Mouse (Mus musculus) kidney, embryonic 16.5 days (tissue): ENCODE measurements around the gene Dapk1. TPM values are rescaled to one million over a fixed set of nuclear protein-coding genes. Genes with fewer than 3 reads are reported as not detected.
A peak's percentile ranks its signal among the peaks of the same experiment; 100 is the strongest.

Source experiments
- ATAC-seq: fragments of 200-750 bp; cut with Nextera tagmentation; 2 replicates; pipeline ENCODE4 v1.8.0; 2017; ENCODE audit warnings: moderate TSS enrichment; ENCODE audit not compliant: low FRiP score, low TSS enrichment
- H3K27ac ChIP-seq: fragments of 300-500 bp; sonication (generic); 2 replicates; pipeline ENCODE4 v1.5.1; 2014; ENCODE audit warnings: low read length
- H3K27me3 ChIP-seq: fragments of 300-500 bp; sonication (generic); 2 replicates; pipeline ENCODE4 v1.6.1; 2014; ENCODE audit warnings: low read length, control low read depth, mixed read lengths; ENCODE audit not compliant: insufficient read depth
- H3K36me3 ChIP-seq: fragments of 300-500 bp; sonication (generic); 2 replicates; pipeline ENCODE4 v1.6.1; 2014; ENCODE audit warnings: low read length, control low read depth, mixed read lengths; ENCODE audit not compliant: insufficient read depth
- H3K4me1 ChIP-seq: fragments of 300-500 bp; sonication (generic); 2 replicates; pipeline ENCODE4 v1.6.1; 2014; ENCODE audit warnings: low read length, control low read depth, mixed read lengths; ENCODE audit not compliant: insufficient read depth
- H3K4me2 ChIP-seq: fragments of 300-500 bp; sonication (generic); replicated peaks from 2 replicates; pipeline ENCODE4 v1.6.1; 2014; ENCODE audit warnings: low read depth, low read length
- H3K4me3 ChIP-seq: fragments of 300-500 bp; sonication (generic); 2 replicates; pipeline ENCODE4 v1.5.1; 2014; ENCODE audit warnings: mild to moderate bottlenecking, low read length
- H3K9ac ChIP-seq: fragments of 300-500 bp; sonication (generic); replicated peaks from 2 replicates; pipeline ENCODE4 v1.6.1; 2014; ENCODE audit warnings: low read length
- H3K9me3 ChIP-seq: fragments of 300-500 bp; sonication (generic); 2 replicates; pipeline ENCODE4 v1.6.1; 2016; ENCODE audit warnings: low read length, control low read depth
- WGBS: fragments of 180-500 bp; shearing (Covaris S2); extraction: QIAGEN DNeasy Blood & Tissue Kit; methylation state at CpG from one replicate; pipeline ENCODE4 v1.1.7; 2014; 5-methylcytosine and 5-hydroxymethylcytosine counted together
- polyA plus RNA-seq: library from polyadenylated mRNA; unstranded; fragments of >200 nt; fragmentation: Nextera tagmentation; extraction: Ambion mirVana; gene quantifications from 2 replicates; pipeline ENCODE4 v1.2.1, GENCODE M21; 2015

Dapk1 gene
- polyA plus RNA-seq, 1 experiment from 2014 or later: 25.3 TPM

DNA sequence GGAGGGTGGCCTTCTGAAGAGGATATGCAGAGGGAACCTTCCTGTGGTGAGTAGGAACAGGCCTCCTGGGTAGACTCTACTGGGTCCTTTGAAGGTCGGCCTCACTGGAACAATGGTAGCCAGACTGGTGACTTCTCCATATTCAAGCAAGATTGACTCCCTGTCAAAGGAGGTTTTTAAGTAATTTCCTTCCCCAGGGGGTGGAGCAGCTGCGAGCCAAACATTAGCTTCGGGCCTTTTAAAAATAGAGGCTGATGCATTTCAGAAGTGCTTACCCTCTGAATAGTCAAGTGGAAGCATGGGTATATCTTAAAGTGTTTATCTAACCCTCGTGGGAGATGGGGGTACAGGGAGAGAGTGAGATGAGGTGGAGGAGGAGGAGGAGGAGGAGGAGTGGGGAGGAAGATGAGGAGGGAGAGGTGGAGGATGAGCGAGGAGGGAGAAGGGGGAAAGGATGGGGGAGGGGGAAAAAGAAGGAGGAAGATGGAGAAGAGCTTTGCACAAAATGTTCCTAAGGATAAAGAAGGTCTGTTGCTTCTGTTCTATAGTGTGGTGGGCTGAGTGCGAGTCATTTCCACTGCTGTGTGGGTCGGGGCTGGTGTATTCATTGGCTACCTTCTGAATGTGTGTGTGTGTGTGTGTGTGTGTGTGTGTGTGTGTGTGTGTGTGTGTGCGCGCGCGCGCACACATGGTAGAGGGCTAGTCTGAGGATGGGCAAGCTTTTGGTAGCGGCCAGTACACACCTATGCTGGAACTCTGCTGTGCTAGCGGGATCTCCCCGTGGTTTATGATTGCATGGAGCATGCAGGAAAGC lies 26.3 kb downstream of the Dapk1 start:
- Histone ChIP-seq H3K9me3 (no peaks in the 10 kb centered on the region), H3K4me3 (no peak overlapping the region), H3K36me3 (no peaks in the 10 kb centered on the region; the same call in 1 of the 2 replicates), H3K9ac (no peak overlapping the region), H3K4me1 (0 out of 2 replicates have a peak, but pooled peaks cover 3% of the 10 kb centered on the region), H3K27me3 (no peaks in the 10 kb centered on the region), H3K4me2 (no peak overlapping the region), H3K27ac (no peak overlapping the region)
- no peak for ATAC-seq
- WGBS: 50% methylated on average over 15 of the region's 15 CpGs

- Histone ChIP-seq H3K36me3 (no peaks in the 10 kb centered on the region; the same call in 1 of the 2 replicates), H3K27me3 (no peaks in the 10 kb centered on the region), H3K4me1 (0 out of 2 replicates have a peak, but pooled peaks cover 3% of the 10 kb centered on the region), H3K9me3 (no peaks in the 10 kb centered on the region), H3K4me3 (no peak overlapping the region), H3K4me2 (no peak overlapping the region), H3K27ac (no peak overlapping the region), H3K9ac (no peak overlapping the region)
- 38% methylated on average over 2 of the region's 2 CpGs for WGBS
- no peak for ATAC-seq
Measured at GRCm38 (mm10) chr13:60628657-60628950, 26.9 kb downstream of the Dapk1 start.

- H3K9ac ChIP-seq: no peak overlapping the region
- H3K27me3 ChIP-seq: no peaks in the 10 kb centered on the region
- no peak for ATAC-seq
- no peak overlapping the region for H3K4me2 ChIP-seq
- H3K4me1 ChIP-seq: peaks cover 7% of the 10 kb centered on the region; the same call in 1 of the 2 replicates
- 86% methylated on average over 9 of the region's 9 CpGs for WGBS
- H3K9me3 ChIP-seq: no peaks in the 10 kb centered on the region
- no peak overlapping the region for H3K27ac ChIP-seq
- H3K4me3 ChIP-seq: no peak overlapping the region
- no peaks in the 10 kb centered on the region; the same call in 1 of the 2 replicates for H3K36me3 ChIP-seq
Measured at GRCm38 (mm10) chr13:60629419-60629818, 27.7 kb downstream of the Dapk1 start.

DNA sequence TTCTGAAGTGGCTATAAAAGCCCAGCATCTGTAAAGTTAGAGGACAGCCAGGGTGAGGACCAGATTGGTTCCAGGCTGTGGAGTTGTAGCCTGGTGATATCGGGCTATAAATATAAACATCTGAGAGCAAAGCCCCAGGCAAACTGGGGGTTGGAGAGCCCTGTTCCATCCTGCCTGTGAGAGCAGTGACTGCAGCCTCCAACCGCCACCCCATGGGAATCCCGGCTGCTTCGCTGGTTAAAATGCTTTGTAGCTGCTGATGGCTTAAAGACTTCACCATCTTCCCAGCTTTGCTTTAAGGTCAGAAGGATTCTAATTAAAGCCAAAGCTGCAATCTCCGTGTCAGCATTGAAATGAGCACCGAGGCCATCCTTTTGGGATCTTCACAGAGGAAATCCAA lies 32.2 kb downstream of the Dapk1 start:
- Histone ChIP-seq H3K4me2 (no peak overlapping the region), H3K27me3 (no peaks in the 10 kb centered on the region), H3K9me3 (no peaks in the 10 kb centered on the region), H3K9ac (no peak overlapping the region), H3K36me3 (no peaks in the 10 kb centered on the region), H3K4me3 (no peak overlapping the region), H3K4me1 (peaks cover 13% of the 10 kb centered on the region), H3K27ac (no peak overlapping the region)
- ATAC-seq: no peak
- WGBS: 48% methylated on average over 6 of the region's 6 CpGs

- Histone ChIP-seq H3K4me2 (no peak overlapping the region), H3K4me3 (no peak overlapping the region), H3K27me3 (no peaks in the 10 kb centered on the region), H3K27ac (no peak overlapping the region), H3K9ac (no peak overlapping the region), H3K36me3 (no peaks in the 10 kb centered on the region), H3K9me3 (no peaks in the 10 kb centered on the region), H3K4me1 (peaks cover 13% of the 10 kb centered on the region)
- WGBS: 48% methylated on average over 6 of the region's 6 CpGs
- peak; percentile 27; the same call in 1 of the 2 replicates for ATAC-seq
Measured at GRCm38 (mm10) chr13:60635636-60636035, 33.9 kb downstream of the Dapk1 start.

- 83% methylated on average over 11 of the region's 11 CpGs for WGBS
- ATAC-seq: no peak
- Histone ChIP-seq H3K27me3 (no peaks in the 10 kb centered on the region), H3K36me3 (no peaks in the 10 kb centered on the region), H3K4me2 (no peak overlapping the region), H3K4me1 (peaks cover 9% of the 10 kb centered on the region; the same call in 1 of the 2 replicates), H3K9me3 (no peaks in the 10 kb centered on the region), H3K9ac (no peak overlapping the region), H3K27ac (no peak overlapping the region), H3K4me3 (no peak overlapping the region)
Measured at GRCm38 (mm10) chr13:60639482-60640055, 37.8 kb downstream of the Dapk1 start.

- no peak overlapping the region for H3K4me2 ChIP-seq
- ATAC-seq: no peak
- no peaks in the 10 kb centered on the region for H3K9me3 ChIP-seq
- peaks cover 9% of the 10 kb centered on the region; the same call in 1 of the 2 replicates for H3K4me1 ChIP-seq
- 93% methylated on average over 7 of the region's 7 CpGs for WGBS
- no peak overlapping the region for H3K27ac ChIP-seq
- H3K36me3 ChIP-seq: no peaks in the 10 kb centered on the region
- no peak overlapping the region for H3K4me3 ChIP-seq
- H3K27me3 ChIP-seq: no peaks in the 10 kb centered on the region
- no peak overlapping the region for H3K9ac ChIP-seq
Measured at GRCm38 (mm10) chr13:60640420-60640819, 38.7 kb downstream of the Dapk1 start.

DNA sequence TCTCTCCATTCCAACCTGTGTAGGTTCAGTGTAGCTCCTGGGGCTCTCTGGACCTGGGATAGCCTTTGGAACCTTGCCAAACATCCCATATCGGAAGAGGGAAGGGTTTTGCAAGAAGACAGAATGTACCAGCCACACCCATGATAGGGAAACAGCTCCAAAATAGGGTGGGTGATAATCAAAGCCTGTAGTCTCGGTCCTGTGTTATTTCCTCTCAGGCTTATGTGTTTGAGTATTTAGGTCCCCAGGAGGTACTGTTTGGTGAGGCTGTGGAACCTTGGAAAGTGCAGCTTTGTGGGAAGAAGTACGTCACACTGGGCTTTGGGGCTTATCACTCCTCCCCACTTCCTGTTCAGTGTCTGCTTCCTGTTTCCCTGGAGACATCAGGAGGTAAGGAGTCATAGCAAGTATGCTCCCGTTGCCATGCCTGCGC lies 42.7 kb downstream of the Dapk1 start:
- Histone ChIP-seq H3K9me3 (no peaks in the 10 kb centered on the region), H3K27me3 (no peaks in the 10 kb centered on the region), H3K4me1 (no peaks in the 10 kb centered on the region; the same call in 1 of the 2 replicates), H3K27ac (no peak overlapping the region), H3K36me3 (no peaks in the 10 kb centered on the region), H3K4me3 (no peak overlapping the region), H3K9ac (no peak overlapping the region), H3K4me2 (no peak overlapping the region)
- ATAC-seq: no peak
- 60% methylated on average over 5 of the region's 5 CpGs for WGBS

- no peaks in the 10 kb centered on the region for H3K36me3 ChIP-seq
- H3K9ac ChIP-seq: no peak overlapping the region
- no peaks in the 10 kb centered on the region; the same call in 1 of the 2 replicates for H3K4me1 ChIP-seq
- 98% methylated on average over 3 of the region's 3 CpGs for WGBS
- no peak for ATAC-seq
- H3K4me2 ChIP-seq: no peak overlapping the region
- H3K27me3 ChIP-seq: no peaks in the 10 kb centered on the region
- no peak overlapping the region for H3K4me3 ChIP-seq
- H3K9me3 ChIP-seq: no peaks in the 10 kb centered on the region
- H3K27ac ChIP-seq: no peak overlapping the region
Measured at GRCm38 (mm10) chr13:60646791-60647190, 45.0 kb downstream of the Dapk1 start.

GRCm38 (mm10) chr13:60648350-60648749 lies 46.6 kb downstream of the Dapk1 start:
- H3K9me3 ChIP-seq: no peaks in the 10 kb centered on the region
- no peaks in the 10 kb centered on the region for H3K27me3 ChIP-seq
- no peak overlapping the region for H3K4me2 ChIP-seq
- no peaks in the 10 kb centered on the region; the same call in 1 of the 2 replicates for H3K4me1 ChIP-seq
- no peak overlapping the region for H3K4me3 ChIP-seq
- H3K27ac ChIP-seq: no peak overlapping the region
- no peaks in the 10 kb centered on the region for H3K36me3 ChIP-seq
- WGBS: 90% methylated on average over 5 of the region's 5 CpGs
- ATAC-seq: no peak
- no peak overlapping the region for H3K9ac ChIP-seq
